8 mouse cellular contexts compared by ENCODE assay signal in the genomic region with DNA sequence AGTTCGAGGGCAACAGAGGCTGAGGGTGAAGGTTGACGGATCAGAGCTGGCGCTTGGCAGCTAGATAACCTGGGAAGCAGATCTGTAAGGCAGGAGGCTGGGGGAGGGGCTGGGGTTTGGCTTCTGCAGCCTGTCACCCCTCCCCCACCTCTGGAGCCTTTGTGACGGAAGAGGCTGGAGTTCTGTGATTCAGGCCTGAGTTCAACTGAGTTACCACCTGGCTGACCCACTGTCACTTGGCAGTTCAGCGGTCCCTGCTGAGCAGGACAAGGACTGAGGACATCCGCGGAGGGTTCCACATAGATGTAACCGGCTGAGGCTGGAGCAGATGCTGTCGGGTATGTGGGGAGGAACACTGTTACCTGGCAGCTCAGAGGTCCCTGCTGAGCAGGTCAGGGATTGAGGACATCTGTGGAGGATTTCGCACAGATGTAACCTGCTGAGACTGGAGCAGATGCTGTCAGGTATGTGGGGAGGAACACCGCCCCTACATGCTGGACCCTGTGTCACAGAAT.
A peak's percentile ranks its signal among the peaks of the same experiment; 100 is the strongest.
DNase-seq lines count a peak whose midpoint lies in the region; ATAC-seq lines count a peak whose summit lies in the region.

No protein-coding gene starts in this region.

- WGBS in heart, embryonic 14.5 days: 14% methylated on average over 11 of the region's 11 CpGs
- WGBS in intestine, embryonic 15.5 days: 30% methylated on average over 11 of the region's 11 CpGs

- H3K27me3 ChIP-seq in heart, embryonic 14.5 days (ENCODE audit: control insufficient read depth, insufficient read depth, low read length): no peaks in the 10 kb centered on the region
- H3K27me3 ChIP-seq in intestine, embryonic 15.5 days (replicated peaks): no peaks in the 10 kb centered on the region

- H3K4me3 ChIP-seq in heart, embryonic 14.5 days (ENCODE audit: control insufficient read depth in 1 of 2, insufficient read depth in 1 of 2, low read depth in 1 of 2, low read length in 2 of 2): no peak overlapping the region
- no peak overlapping the region for H3K4me3 ChIP-seq in intestine, embryonic 15.5 days (replicated peaks)

- no peak overlapping the region for H3K9ac ChIP-seq in heart, embryonic 14.5 days (ENCODE audit: low read length)
- H3K9ac ChIP-seq in intestine, embryonic 15.5 days: no peak overlapping the region

- no peak overlapping the region for H3K27ac ChIP-seq in heart, embryonic 14.5 days (replicated peaks in 1 of 2; ENCODE audit: control insufficient read depth in 1 of 2, insufficient read depth in 1 of 2, low read depth in 2 of 2, low read length in 2 of 2)
- H3K27ac ChIP-seq in intestine, embryonic 15.5 days: no peak overlapping the region

- 0 out of 2 replicates have a peak, but pooled peaks cover under 1% of the 10 kb centered on the region for H3K9me3 ChIP-seq in heart, embryonic 14.5 days (ENCODE audit: control insufficient read depth, low read length)
- no peaks in the 10 kb centered on the region for H3K9me3 ChIP-seq in intestine, embryonic 15.5 days

- peaks cover 0 to 7% of the 10 kb centered on the region in 2 experiments; a peak in 2 of 4 replicates for H3K4me1 ChIP-seq in heart, embryonic 14.5 days (ENCODE audit: control insufficient read depth in 2 of 2, insufficient read depth in 2 of 2, low read length in 2 of 2)
- no peaks in the 10 kb centered on the region for H3K4me1 ChIP-seq in intestine, embryonic 15.5 days (replicated peaks)

- DNase-seq in heart, adult 8-10 months (ENCODE audit: low spot score): no peak
- peak; percentile 80 for DNase-seq in ZHBTc4 (ENCODE audit: low read depth, low spot score)
- peak; percentile 11 for DNase-seq in embryo, embryonic 11.5 days (ENCODE audit: low read depth, low spot score)
- peak; percentile 12 for DNase-seq in lung, postnatal 36 days
- DNase-seq in spleen, postnatal 14 days (ENCODE audit: low spot score in 2 of 2): no peak
- DNase-seq in adrenal gland, postnatal 36 days: no peak

- H3K36me3 ChIP-seq in heart, embryonic 14.5 days (ENCODE audit: control insufficient read depth, insufficient read depth, low read length): no peaks in the 10 kb centered on the region
- no peaks in the 10 kb centered on the region for H3K36me3 ChIP-seq in intestine, embryonic 15.5 days

- H3K4me2 ChIP-seq in heart, embryonic 14.5 days (ENCODE audit: low read length): peak overlapping the region; percentile 37
- H3K4me2 ChIP-seq in intestine, embryonic 15.5 days (replicated peaks): no peak overlapping the region

- no peak; the same call in 1 of the 2 replicates for ATAC-seq in heart, embryonic 14.5 days (ENCODE audit: insufficient number of reproducible peaks, insufficient read depth, low FRiP score, low read depth)
- no peak for ATAC-seq in intestine, embryonic 15.5 days

Comparison
In these comparisons a context has a peak if more than half of its experiments do, and no peak if none do; other contexts are left out.
1. DNase-seq: peak in ZHBTc4 (single experiment), embryo, embryonic 11.5 days (single experiment) and lung, postnatal 36 days (single experiment); none in heart, adult 8-10 months (single experiment), spleen, postnatal 14 days (0 of 2) and adrenal gland, postnatal 36 days (0 of 2).